Mouse (Mus musculus): Measurements from ENCODE around the gene Fbxo33.

- TF ChIP-seq POLR2A (IDR thresholded peaks at IDR 0.05; ENCODE audit: insufficient read depth, low read length): no peak
- TF ChIP-seq CTCF (IDR thresholded peaks at IDR 0.05; ENCODE audit: low read depth, low read length): no peak
Observed at GRCm38 (mm10) chr12:59207814-59208213, 11.7 kb downstream of the Fbxo33 start.

Data from ES-Bruce4 (cell line).